14 mouse cellular contexts compared by ENCODE assay signal in the genomic region with DNA sequence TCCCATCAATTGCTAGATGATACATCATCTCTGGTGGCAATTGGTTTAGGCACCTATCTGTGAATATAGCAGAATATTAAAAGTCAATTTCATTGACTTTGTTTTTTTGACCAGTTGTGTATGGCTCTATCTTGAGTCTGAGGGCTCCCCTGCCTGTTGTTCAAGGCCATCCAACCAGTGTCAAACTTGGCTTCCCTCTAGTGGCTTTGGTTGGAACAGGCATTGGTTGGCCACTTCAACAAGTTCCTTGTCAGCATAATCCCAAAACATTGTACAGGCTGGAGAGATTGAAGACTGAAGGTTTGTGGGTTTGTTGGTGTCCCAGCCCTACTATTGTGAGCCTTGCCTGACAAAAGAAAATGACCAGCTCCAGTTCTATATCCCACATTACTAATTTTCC. TPM values are rescaled to one million over a fixed set of nuclear protein-coding genes. Genes with fewer than 3 reads are reported as not detected.
DNase-seq lines count a peak whose midpoint lies in the region; ATAC-seq lines count a peak whose summit lies in the region.
"Had no signal": no experiment of that assay in that cellular context is flagged by ENCODE, and none has a peak within 500 bp of the region (broad histone marks: within the 10 kb centered on the region; RNA-seq: fewer than 3 reads in every experiment).

No protein-coding gene starts in this region.

- DNase-seq in heart, postnatal 4 days: peak; percentile 18
- DNase-seq in heart, adult 9 months (ENCODE audit: low spot score in 2 of 2): no peak
- DNase-seq in retina, postnatal 1 day: peak; percentile 3
- DNase-seq in retina, embryonic 14.5 days (ENCODE audit: low spot score): no peak
- peak; percentile 37 for DNase-seq in adipocyte (ENCODE audit: low spot score)
- no peak for DNase-seq in spleen, postnatal 10 days (ENCODE audit: low spot score in 2 of 2)
- no peak for DNase-seq in gastrocnemius, postnatal 10 days
- DNase-seq: right cerebral cortex, postnatal 14 days; thymus, postnatal 36 days had no signal

- peak; percentile 89 for ATAC-seq in megakaryocyte-erythroid progenitor cell, adult 5-6 weeks (replicated peaks; ENCODE audit: low FRiP score, low TSS enrichment, poor library complexity, severe bottlenecking)
- ATAC-seq: forebrain, embryonic 13.5 days had no signal

RNA-seq across cellular contexts. Expression of a gene that starts 2.9 kb away (rescaled TPM):
- total RNA-seq in heart, postnatal 4 days (2021): not detected
- not detected in 2 replicates for total RNA-seq in megakaryocyte-erythroid progenitor cell, adult 5-6 weeks (2014; fragmentation: Nextera tagmentation)
- not detected in 2 replicates for total RNA-seq in megakaryocyte-erythroid progenitor cell, adult 5-6 weeks (2017)
- not detected for total RNA-seq in gastrocnemius, postnatal 10 days (2021)
- total RNA-seq: heart, adult 8-10 months; layer of hippocampus, adult 18-20 months; liver, adult 2 months had no signal

RNA-seq across cellular contexts. Expression of a gene that starts 31.6 kb away (rescaled TPM):
- not detected for total RNA-seq in heart, postnatal 4 days (2021)
- total RNA-seq in megakaryocyte-erythroid progenitor cell, adult 5-6 weeks (2014; fragmentation: Nextera tagmentation): not detected in 2 replicates
- total RNA-seq in megakaryocyte-erythroid progenitor cell, adult 5-6 weeks (2017): not detected in 2 replicates
- not detected for total RNA-seq in gastrocnemius, postnatal 10 days (2021)
- total RNA-seq: heart, adult 8-10 months; layer of hippocampus, adult 18-20 months; liver, adult 2 months had no signal

RNA-seq across cellular contexts. Expression of a gene that starts 38.6 kb away (rescaled TPM):
- total RNA-seq in heart, postnatal 4 days (2021): not detected
- total RNA-seq in megakaryocyte-erythroid progenitor cell, adult 5-6 weeks (2014; fragmentation: Nextera tagmentation): not detected in 2 replicates
- total RNA-seq in megakaryocyte-erythroid progenitor cell, adult 5-6 weeks (2017): not detected in 2 replicates
- total RNA-seq in gastrocnemius, postnatal 10 days (2021): not detected
- total RNA-seq: heart, adult 8-10 months; layer of hippocampus, adult 18-20 months; liver, adult 2 months had no signal

RNA-seq across cellular contexts. Expression of a gene that starts 45.5 kb away (rescaled TPM):
- total RNA-seq in heart, postnatal 4 days (2021): not detected
- not detected in 2 replicates for total RNA-seq in megakaryocyte-erythroid progenitor cell, adult 5-6 weeks (2014; fragmentation: Nextera tagmentation)
- not detected in 2 replicates for total RNA-seq in megakaryocyte-erythroid progenitor cell, adult 5-6 weeks (2017)
- total RNA-seq in gastrocnemius, postnatal 10 days (2021): not detected
- total RNA-seq: heart, adult 8-10 months; layer of hippocampus, adult 18-20 months; liver, adult 2 months had no signal

Comparison
In these comparisons a context has a peak if more than half of its experiments do, and no peak if none do; other contexts are left out.
1. DNase-seq: peak in heart, postnatal 4 days (single experiment), retina, postnatal 1 day (single experiment) and adipocyte (single experiment); none in heart, adult 9 months (0 of 2), retina, embryonic 14.5 days (single experiment), spleen, postnatal 10 days (0 of 2) and gastrocnemius, postnatal 10 days (single experiment).